Mouse (Mus musculus) ovary, postnatal 36 days (tissue): Measurements from ENCODE around the gene Mchr1.
"Not testable (repeated sequence)": the region's sequence is repeated elsewhere in the genome, so short reads cannot be mapped to it uniquely, and the experiment has no call there.

Source experiments
- DNase-seq: peaks from one replicate; pipeline ENCODE4 v3.0.0; 2022; ENCODE audit warnings: low spot score, mixed read lengths

Mchr1 gene

GRCm38 (mm10) chr15:81235086-81235920, at the start of gene Mchr1:
Mchr1 (plus strand) TSS chr15:81235499.
- DNase-seq: peak; percentile 55

- DNase-seq: no peak
Observed at GRCm38 (mm10) chr15:81189061-81189460, 46.2 kb upstream of the Mchr1 start.

GRCm38 (mm10) chr15:81190011-81190629, 45.2 kb upstream of the Mchr1 start:
- DNase-seq: no peak

GRCm38 (mm10) chr15:81190630-81191178, 44.6 kb upstream of the Mchr1 start, which contains the start of gene Mrtfa:
Mrtfa (minus strand) TSS chr15:81190757.
- peak; percentile 99 for DNase-seq

- no peak for DNase-seq
Observed at GRCm38 (mm10) chr15:81191303-81191702, 44.0 kb upstream of the Mchr1 start.

GRCm38 (mm10) chr15:81192316-81192715, 43.0 kb upstream of the Mchr1 start:
- DNase-seq: no peak

- DNase-seq: no peak
Observed at GRCm38 (mm10) chr15:81192858-81193257, 42.4 kb upstream of the Mchr1 start.

GRCm38 (mm10) chr15:81194791-81195190, 40.5 kb upstream of the Mchr1 start:
- no peak for DNase-seq

- DNase-seq: no peak
Observed at GRCm38 (mm10) chr15:81195447-81195846, 39.9 kb upstream of the Mchr1 start.

- no peak for DNase-seq
Observed at GRCm38 (mm10) chr15:81197197-81197596, 38.1 kb upstream of the Mchr1 start.

GRCm38 (mm10) chr15:81198447-81198846, 36.9 kb upstream of the Mchr1 start:
- DNase-seq: no peak

- peak; percentile 28 for DNase-seq
Observed at GRCm38 (mm10) chr15:81199372-81199959, 35.8 kb upstream of the Mchr1 start.

- DNase-seq: no peak
Observed at GRCm38 (mm10) chr15:81202462-81202861, 32.8 kb upstream of the Mchr1 start.

- no peak for DNase-seq
Observed at GRCm38 (mm10) chr15:81210496-81210895, 24.8 kb upstream of the Mchr1 start.

GRCm38 (mm10) chr15:81212976-81213375, 22.3 kb upstream of the Mchr1 start:
- peak; percentile 55 for DNase-seq

- no peak for DNase-seq
Observed at GRCm38 (mm10) chr15:81216906-81217653, 18.2 kb upstream of the Mchr1 start.

- DNase-seq: no peak
Observed at GRCm38 (mm10) chr15:81219054-81219453, 16.2 kb upstream of the Mchr1 start.

- not testable (repeated sequence) for DNase-seq
Observed at GRCm38 (mm10) chr15:81220051-81220450, 15.2 kb upstream of the Mchr1 start.

- DNase-seq: no peak
Observed at GRCm38 (mm10) chr15:81221446-81221845, 13.9 kb upstream of the Mchr1 start.

- DNase-seq: no peak
Observed at GRCm38 (mm10) chr15:81225016-81225415, 10.3 kb upstream of the Mchr1 start.

- no peak for DNase-seq
Observed at GRCm38 (mm10) chr15:81225732-81226131, 9.6 kb upstream of the Mchr1 start.

- DNase-seq: no peak
Observed at GRCm38 (mm10) chr15:81226796-81227195, 8.5 kb upstream of the Mchr1 start.
